Mouse (Mus musculus) midbrain, embryonic 16.5 days (tissue): ENCODE measurements around the gene Acer3. TPM values are rescaled to one million over a fixed set of nuclear protein-coding genes. Genes with fewer than 3 reads are reported as not detected.
A peak's percentile ranks its signal among the peaks of the same experiment; 100 is the strongest.

Experiments
- ATAC-seq: fragments of 200-750 bp; cut with Nextera tagmentation; 2 replicates; pipeline ENCODE4 v1.8.0; 2017; ENCODE audit warnings: moderate TSS enrichment
- H3K27ac ChIP-seq: fragments of 300-500 bp; sonication (generic); 2 replicates; pipeline ENCODE4 v1.5.1; 2014; ENCODE audit warnings: mild to moderate bottlenecking, low read length, mixed read lengths
- H3K27me3 ChIP-seq: fragments of 300-500 bp; sonication (generic); 2 replicates; pipeline ENCODE4 v1.6.1; 2014; ENCODE audit warnings: low read depth, low read length, mixed read lengths; ENCODE audit not compliant: control insufficient read depth, insufficient read depth
- H3K36me3 ChIP-seq: fragments of 300-500 bp; sonication (generic); 2 replicates; pipeline ENCODE4 v1.6.1; 2014; ENCODE audit warnings: mild to moderate bottlenecking, low read length, moderate library complexity, mixed read lengths; ENCODE audit not compliant: control insufficient read depth, insufficient read depth
- H3K4me1 ChIP-seq: fragments of 300-500 bp; sonication (generic); 2 replicates; pipeline ENCODE4 v1.6.1; 2014; ENCODE audit warnings: mild to moderate bottlenecking, low read length, mixed read lengths; ENCODE audit not compliant: control insufficient read depth, insufficient read depth
- H3K4me2 ChIP-seq: fragments of 300-500 bp; sonication (generic); 2 replicates; pipeline ENCODE4 v1.6.1; 2014; ENCODE audit warnings: mild to moderate bottlenecking, low read length, mixed read lengths
- H3K4me3 ChIP-seq: fragments of 300-500 bp; sonication (generic); 2 replicates; pipeline ENCODE4 v1.5.1; 2014; ENCODE audit warnings: low read depth, mild to moderate bottlenecking, low read length, moderate library complexity, mixed read lengths
- H3K9ac ChIP-seq: fragments of 300-500 bp; sonication (generic); 2 replicates; pipeline ENCODE4 v1.6.1; 2014; ENCODE audit warnings: low read depth, low read length, mixed read lengths
- H3K9me3 ChIP-seq: fragments of 300-500 bp; sonication (generic); replicated peaks from 2 replicates; pipeline ENCODE4 v1.6.1; 2014; ENCODE audit warnings: mild to moderate bottlenecking, low read length, mixed read lengths; ENCODE audit not compliant: control insufficient read depth, poor library complexity, severe bottlenecking
- WGBS: fragments of 180-500 bp; shearing (Covaris S2); extraction: QIAGEN DNeasy Blood & Tissue Kit; methylation state at CpG from one replicate; pipeline ENCODE4 v1.1.7; 2014; 5-methylcytosine and 5-hydroxymethylcytosine counted together
- polyA plus RNA-seq: library from polyadenylated mRNA; unstranded; fragments of >200 nt; fragmentation: Nextera tagmentation; extraction: Ambion mirVana; gene quantifications from 2 replicates; pipeline ENCODE4 v1.2.1, GENCODE M21; 2015

The Acer3 gene
- polyA plus RNA-seq, 1 experiment from 2014 or later = 20.6 TPM

DNA sequence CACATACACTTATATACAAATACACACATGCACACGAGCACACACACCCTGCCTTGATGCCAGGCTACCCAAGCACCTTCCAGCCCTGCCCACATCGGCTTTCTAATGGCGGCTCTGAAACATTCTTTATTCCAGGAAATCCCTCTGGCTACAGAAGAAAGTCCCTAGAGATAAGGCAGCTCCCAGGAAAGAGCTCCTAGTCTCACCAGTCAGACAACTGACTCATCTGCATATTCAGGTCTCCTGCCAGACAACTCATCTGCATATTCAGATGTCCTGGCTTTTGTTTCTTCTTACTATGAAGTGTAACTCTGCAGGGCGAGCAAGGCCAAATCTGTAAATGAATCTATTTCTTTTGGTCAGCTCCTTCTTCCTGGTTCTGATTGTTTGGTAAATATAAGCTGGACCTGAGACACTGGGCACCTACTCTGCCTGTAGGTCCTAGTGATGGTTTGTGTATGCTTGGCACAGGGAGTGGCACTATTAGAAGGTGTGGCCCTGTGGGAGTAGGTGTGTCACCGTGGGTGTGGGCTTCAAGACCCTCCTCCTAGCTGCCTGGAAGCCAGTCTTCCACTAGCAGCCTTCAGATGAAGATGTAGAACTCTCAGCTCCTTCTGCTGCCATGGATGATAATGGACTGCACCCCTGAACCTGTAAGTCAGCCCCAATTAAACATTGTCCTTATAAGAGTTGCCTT lies 163.2 kb downstream of the Acer3 start:
- 54% methylated on average over 5 of the region's 5 CpGs for WGBS
- Histone ChIP-seq H3K9ac (no peak overlapping the region), H3K36me3 (no peaks in the 10 kb centered on the region; the same call in 1 of the 2 replicates), H3K4me2 (no peak overlapping the region), H3K4me3 (no peak overlapping the region), H3K9me3 (no peaks in the 10 kb centered on the region), H3K27ac (peak overlapping the region; percentile 50; the same call in 1 of the 2 replicates), H3K4me1 (peaks cover 9% of the 10 kb centered on the region; the same call in 1 of the 2 replicates), H3K27me3 (no peaks in the 10 kb centered on the region)
- no peak for ATAC-seq

Other genes with a start within 250 kb of the Acer3 start
- gene Myo7a, start 201.7 kb downstream of the Acer3 start, polyA plus RNA-seq = 22.5 and 22.8 TPM in 2 replicates
- 0.35 TPM in 2 replicates for gene Omp, start 175.7 kb downstream of the Acer3 start, polyA plus RNA-seq
- gene Capn5, start 142.9 kb downstream of the Acer3 start, polyA plus RNA-seq = 23.5 and 24.0 TPM in 2 replicates
- 0.45 and 0.57 TPM in 2 replicates for gene B3gnt6, start 121.7 kb downstream of the Acer3 start, polyA plus RNA-seq
- gene Tsku, start 40.1 kb upstream of the Acer3 start, polyA plus RNA-seq = 7.0 and 8.0 TPM in 2 replicates
- 0.05 TPM in 1 of 2 replicates, not detected in the other for gene Gucy2d, start 119.2 kb upstream of the Acer3 start, polyA plus RNA-seq
- gene Lrrc32, start 168.1 kb upstream of the Acer3 start, polyA plus RNA-seq = 4.6 and 4.8 TPM in 2 replicates